Mouse (Mus musculus) limb, embryonic 11.5 days (tissue): ENCODE data around the gene Mcoln2. TPM values are rescaled to one million over a fixed set of nuclear protein-coding genes. Genes with fewer than 3 reads are reported as not detected.

ENCODE experiments used
- ATAC-seq: fragments of 200-750 bp; cut with Nextera tagmentation; 2 replicates; pipeline ENCODE4 v1.8.0; 2017; ENCODE audit warnings: low read depth; ENCODE audit not compliant: insufficient number of reproducible peaks, low FRiP score, low TSS enrichment
- DNase-seq: peaks from one replicate; pipeline ENCODE4 v3.0.0-alpha.2; 2015; ENCODE audit warnings: low spot score
- H3K27ac ChIP-seq: fragments of 300-500 bp; sonication (generic); replicated peaks from 2 replicates; pipeline ENCODE4 v1.5.1; 2014; ENCODE audit warnings: low read depth, mild to moderate bottlenecking, low read length
- H3K27me3 ChIP-seq: fragments of 300-500 bp; sonication (generic); 2 replicates; pipeline ENCODE4 v1.6.1; 2014; ENCODE audit warnings: mild to moderate bottlenecking, low read length, mixed read lengths; ENCODE audit not compliant: control insufficient read depth, insufficient read depth
- H3K36me3 ChIP-seq: fragments of 300-500 bp; sonication (generic); 2 replicates; pipeline ENCODE4 v1.6.1; 2014; ENCODE audit warnings: mild to moderate bottlenecking, low read length, moderate library complexity, mixed read lengths; ENCODE audit not compliant: control insufficient read depth, insufficient read depth
- H3K4me1 ChIP-seq: fragments of 300-500 bp; sonication (generic); 2 replicates; pipeline ENCODE4 v1.6.1; 2014; ENCODE audit warnings: low read length, mixed read lengths; ENCODE audit not compliant: control insufficient read depth, insufficient read depth
- H3K4me2 ChIP-seq: fragments of 300-500 bp; sonication (generic); 2 replicates; pipeline ENCODE4 v1.6.1; 2014; ENCODE audit warnings: low read depth, mild to moderate bottlenecking, moderate library complexity; ENCODE audit not compliant: severe bottlenecking
- H3K4me3 ChIP-seq: fragments of 300-500 bp; sonication (generic); 2 replicates; pipeline ENCODE4 v1.5.1; 2014; ENCODE audit warnings: low read depth, low read length
- H3K9ac ChIP-seq: fragments of 300-500 bp; sonication (generic); 2 replicates; pipeline ENCODE4 v1.6.1; 2014; ENCODE audit warnings: mild to moderate bottlenecking, low read length
- H3K9me3 ChIP-seq: fragments of 300-500 bp; sonication (generic); 2 replicates; pipeline ENCODE4 v1.6.1; 2016; ENCODE audit warnings: low read length; ENCODE audit not compliant: control insufficient read depth
- WGBS: fragments of 180-500 bp; shearing (Covaris S2); extraction: QIAGEN DNeasy Blood & Tissue Kit; methylation state at CpG from one replicate; pipeline ENCODE4 v1.1.7; 2014; 5-methylcytosine and 5-hydroxymethylcytosine counted together
- polyA plus RNA-seq: library from polyadenylated mRNA; unstranded; fragments of >200 nt; fragmentation: Nextera tagmentation; extraction: Ambion mirVana; gene quantifications from 2 replicates; pipeline ENCODE4 v1.2.1, GENCODE M21; 2014

Mcoln2 gene
- polyA plus RNA-seq, 1 experiment from 2014 or later = 0.63 TPM

- Histone ChIP-seq H3K4me1 (no peaks in the 10 kb centered on the region), H3K27ac (no peak overlapping the region), H3K36me3 (no peaks in the 10 kb centered on the region), H3K27me3 (no peaks in the 10 kb centered on the region), H3K4me2 (no peak overlapping the region), H3K9ac (no peak overlapping the region), H3K9me3 (no peaks in the 10 kb centered on the region), H3K4me3 (no peak overlapping the region)
- DNase-seq = no peak
- WGBS = 83% methylated on average over 4 of the region's 4 CpGs
- ATAC-seq = no peak
Measured at GRCm38 (mm10) chr3:146162197-146162596, 12.6 kb downstream of the Mcoln2 start.

DNA sequence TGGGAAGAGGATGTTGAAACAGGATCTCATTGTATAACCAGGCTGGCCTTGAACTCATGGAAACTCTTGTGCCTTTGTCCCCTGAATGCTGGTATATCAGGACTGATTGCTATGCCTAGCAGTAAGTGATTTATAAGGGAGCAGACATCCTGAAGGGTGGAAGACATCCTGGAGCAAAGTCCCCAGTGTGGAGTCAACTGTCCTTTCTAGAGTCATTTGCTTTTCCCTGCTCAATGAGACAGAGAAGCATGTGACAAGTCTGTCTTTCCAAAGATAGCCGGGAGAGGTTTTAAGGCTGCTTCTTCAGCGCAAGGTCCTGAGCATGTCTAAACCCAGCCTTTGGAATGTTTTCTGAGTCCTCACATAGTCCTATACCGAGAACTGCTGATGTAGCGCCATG, 19.7 kb downstream of the Mcoln2 start:
- WGBS = 94% methylated on average over 4 of the region's 4 CpGs

GRCm38 (mm10) chr3:146173030-146173429, 23.4 kb downstream of the Mcoln2 start:
- H3K4me3 ChIP-seq = no peak overlapping the region
- H3K9me3 ChIP-seq = no peaks in the 10 kb centered on the region
- H3K9ac ChIP-seq = no peak overlapping the region
- no peak overlapping the region for H3K27ac ChIP-seq
- H3K4me2 ChIP-seq = no peak overlapping the region
- H3K4me1 ChIP-seq = no peaks in the 10 kb centered on the region
- DNase-seq = no peak
- ATAC-seq = no peak
- no peaks in the 10 kb centered on the region for H3K36me3 ChIP-seq
- H3K27me3 ChIP-seq = no peaks in the 10 kb centered on the region
- WGBS = 74% methylated on average over 5 of the region's 5 CpGs

More for the DNA sequence above, 19.7 kb downstream of the Mcoln2 start:
- Histone ChIP-seq H3K4me3 (no peak overlapping the region), H3K9ac (no peak overlapping the region), H3K4me2 (no peak overlapping the region), H3K4me1 (no peaks in the 10 kb centered on the region), H3K9me3 (no peaks in the 10 kb centered on the region), H3K27me3 (no peaks in the 10 kb centered on the region), H3K27ac (no peak overlapping the region), H3K36me3 (no peaks in the 10 kb centered on the region)
- no peak for ATAC-seq
- DNase-seq = no peak

DNA sequence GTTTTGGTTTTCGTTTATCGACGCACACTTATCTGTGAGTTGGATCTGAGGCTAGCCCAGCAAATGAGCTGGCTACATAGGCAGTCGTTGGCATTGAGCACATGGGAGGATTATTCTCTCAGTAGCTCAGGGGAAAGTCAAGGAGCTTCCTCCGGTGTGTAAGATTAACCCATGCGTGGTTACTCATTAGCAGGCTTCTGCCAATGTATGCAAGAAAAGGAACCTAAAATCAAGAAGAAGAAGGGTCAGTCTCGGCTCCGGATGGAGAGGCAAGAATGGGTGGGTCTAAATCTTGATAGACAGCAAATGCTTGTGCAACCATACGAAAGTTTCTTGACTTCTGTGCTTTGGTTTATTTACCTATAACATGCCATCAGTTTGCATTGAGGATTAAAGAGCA, 24.6 kb downstream of the Mcoln2 start:
- Histone ChIP-seq H3K27me3 (no peaks in the 10 kb centered on the region), H3K4me1 (no peaks in the 10 kb centered on the region), H3K9me3 (no peaks in the 10 kb centered on the region), H3K4me2 (no peak overlapping the region), H3K9ac (no peak overlapping the region), H3K36me3 (no peaks in the 10 kb centered on the region), H3K4me3 (no peak overlapping the region), H3K27ac (no peak overlapping the region)
- no peak for ATAC-seq
- 91% methylated on average over 9 of the region's 9 CpGs for WGBS
- DNase-seq = no peak

DNA sequence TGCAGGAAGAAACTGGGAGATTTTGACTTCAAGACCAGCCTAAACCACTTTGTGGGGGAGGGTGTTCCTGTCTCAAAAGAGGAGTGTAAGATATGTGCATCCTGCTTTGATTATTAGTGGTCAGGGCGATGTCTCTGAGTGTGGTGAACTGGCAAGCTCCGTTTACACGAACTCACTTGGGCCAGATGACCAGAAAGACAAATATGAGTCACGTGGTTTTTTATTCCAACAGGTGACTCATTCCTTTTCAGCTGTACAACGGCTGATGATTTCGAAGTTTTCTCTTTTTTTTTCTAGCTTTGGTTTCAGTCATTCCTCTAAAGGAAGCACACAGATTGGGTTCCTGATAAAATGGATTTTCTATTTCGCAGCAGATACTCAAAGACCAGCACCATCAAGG, 27.7 kb downstream of the Mcoln2 start:
- Histone ChIP-seq H3K4me3 (no peak overlapping the region), H3K9me3 (no peaks in the 10 kb centered on the region), H3K27me3 (no peaks in the 10 kb centered on the region), H3K27ac (no peak overlapping the region), H3K4me2 (no peak overlapping the region), H3K36me3 (no peaks in the 10 kb centered on the region), H3K9ac (no peak overlapping the region), H3K4me1 (no peaks in the 10 kb centered on the region)
- DNase-seq = no peak
- 83% methylated on average over 7 of the region's 7 CpGs for WGBS
- ATAC-seq = no peak

- Histone ChIP-seq H3K4me1 (no peaks in the 10 kb centered on the region), H3K9ac (no peak overlapping the region), H3K9me3 (no peaks in the 10 kb centered on the region), H3K4me2 (peak overlapping the region; percentile 39), H3K27ac (no peak overlapping the region), H3K4me3 (no peak overlapping the region), H3K27me3 (no peaks in the 10 kb centered on the region), H3K36me3 (no peaks in the 10 kb centered on the region)
- DNase-seq = peak; percentile 87
- ATAC-seq = peak; percentile 61
- 5% methylated on average over 16 of the region's 16 CpGs for WGBS
Measured at GRCm38 (mm10) chr3:146177748-146178582, 28.3 kb downstream of the Mcoln2 start.

DNA sequence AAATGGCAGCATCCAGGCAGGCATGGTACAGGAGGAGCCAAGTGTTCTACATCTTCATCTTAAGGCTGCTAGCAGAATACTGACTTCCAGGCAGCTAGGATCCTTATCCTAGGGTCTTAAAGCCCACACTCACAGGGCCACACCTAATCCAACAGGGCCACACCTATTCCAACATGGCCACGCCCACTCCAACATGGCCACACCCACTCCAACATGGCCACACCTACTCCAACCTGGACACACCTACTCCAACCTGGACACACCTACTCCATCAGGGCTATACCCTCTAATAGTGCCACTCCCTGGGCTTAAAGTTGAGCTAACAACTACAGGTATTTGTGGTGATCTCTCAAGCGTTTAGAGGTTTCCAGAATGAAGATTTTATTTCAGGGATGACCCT, 30.7 kb downstream of the Mcoln2 start:
- 36% methylated on average over 2 of the region's 2 CpGs for WGBS
- H3K27ac ChIP-seq = no peak overlapping the region

GRCm38 (mm10) chr3:146180986-146181385, 31.4 kb downstream of the Mcoln2 start:
- Histone ChIP-seq H3K27ac (no peak overlapping the region), H3K27me3 (no peaks in the 10 kb centered on the region), H3K4me1 (no peaks in the 10 kb centered on the region), H3K4me3 (no peak overlapping the region), H3K36me3 (no peaks in the 10 kb centered on the region), H3K9ac (no peak overlapping the region), H3K4me2 (no peak overlapping the region), H3K9me3 (no peaks in the 10 kb centered on the region)
- peak; percentile 76 for DNase-seq
- no peak for ATAC-seq
- WGBS = 41% methylated on average over 3 of the region's 3 CpGs

More for the DNA sequence above, 30.7 kb downstream of the Mcoln2 start:
- Histone ChIP-seq H3K9me3 (no peaks in the 10 kb centered on the region), H3K36me3 (no peaks in the 10 kb centered on the region), H3K9ac (no peak overlapping the region), H3K27me3 (no peaks in the 10 kb centered on the region), H3K4me1 (no peaks in the 10 kb centered on the region), H3K4me2 (no peak overlapping the region), H3K4me3 (no peak overlapping the region)
- no peak for ATAC-seq
- no peak for DNase-seq
